Comparison of ENCODE assay signal across 16 mouse cellular contexts in genomic region chr8:65555308-65555707, GRCm38 (mm10).
"Had no signal": no experiment of that assay in that cellular context is flagged by ENCODE, and none has a peak within 500 bp of the region (broad histone marks: within the 10 kb centered on the region; RNA-seq: fewer than 3 reads in every experiment).

No protein-coding gene starts in this region.

- H3K27ac ChIP-seq: neural tube, embryonic 13.5 days; neural tube, embryonic 15.5 days; stomach, embryonic 15.5 days; stomach, postnatal 0 days had no signal

- H3K9me3 ChIP-seq: neural tube, embryonic 13.5 days; neural tube, embryonic 15.5 days; stomach, embryonic 15.5 days had no signal

- H3K27me3 ChIP-seq: neural tube, embryonic 13.5 days; neural tube, embryonic 15.5 days; stomach, embryonic 15.5 days had no signal

- H3K9ac ChIP-seq: neural tube, embryonic 13.5 days; neural tube, embryonic 15.5 days; stomach, embryonic 15.5 days had no signal

- H3K4me1 ChIP-seq: neural tube, embryonic 13.5 days; neural tube, embryonic 15.5 days; stomach, embryonic 15.5 days had no signal

- DNase-seq: retina, postnatal 1 day; right cerebral cortex, adult 18-20 months; right cerebral cortex, postnatal 14 days; right cerebral cortex, postnatal 25 days; right cerebral cortex, postnatal 4 days; spleen, adult 18-20 months; thymus, adult 18-20 months; thymus, adult 2 months; thymus, postnatal 14 days; thymus, postnatal 25 days; thymus, postnatal 36 days; thymus, postnatal 4 days had no signal

- H3K4me2 ChIP-seq: neural tube, embryonic 13.5 days; neural tube, embryonic 15.5 days; stomach, embryonic 15.5 days had no signal

- H3K36me3 ChIP-seq: neural tube, embryonic 13.5 days; neural tube, embryonic 15.5 days; stomach, embryonic 15.5 days had no signal

- H3K4me3 ChIP-seq: neural tube, embryonic 13.5 days; neural tube, embryonic 15.5 days; stomach, embryonic 15.5 days had no signal
